Mouse (Mus musculus) limb, embryonic 12.5 days (tissue): ENCODE measurements at regions not wholly inside any gene's neighbourhood (a gene's known extent, or its start where the extent isn't known, plus 50 kb on each side); places are given as distances from the start of the nearest gene placed in this dataset.

Experiments used
- ATAC-seq: fragments of 200-750 bp; cut with Nextera tagmentation; 2 replicates; pipeline ENCODE4 v1.8.0; 2017; ENCODE audit warnings: low read depth, moderate TSS enrichment; ENCODE audit not compliant: insufficient number of reproducible peaks, insufficient read depth, low FRiP score, low TSS enrichment
- H3K27ac ChIP-seq: fragments of 300-500 bp; sonication (generic); 2 replicates; pipeline ENCODE4 v1.5.1; 2016; ENCODE audit warnings: mild to moderate bottlenecking, moderate library complexity
- H3K27me3 ChIP-seq: fragments of 300-500 bp; sonication (generic); 2 replicates; pipeline ENCODE4 v1.6.1; 2016; ENCODE audit warnings: mild to moderate bottlenecking, moderate library complexity
- H3K36me3 ChIP-seq: fragments of 300-500 bp; sonication (generic); 2 replicates; pipeline ENCODE4 v1.6.1; 2016; ENCODE audit warnings: mild to moderate bottlenecking, moderate library complexity
- H3K4me1 ChIP-seq: fragments of 300-500 bp; sonication (generic); replicated peaks from 2 replicates; pipeline ENCODE4 v1.6.1; 2016
- H3K4me2 ChIP-seq: fragments of 300-500 bp; sonication (generic); 2 replicates; pipeline ENCODE4 v1.6.1; 2016; ENCODE audit warnings: mild to moderate bottlenecking, moderate library complexity
- H3K4me3 ChIP-seq: fragments of 300-500 bp; sonication (generic); replicated peaks from 2 replicates; pipeline ENCODE4 v1.5.1; 2016; ENCODE audit warnings: mild to moderate bottlenecking
- H3K9ac ChIP-seq: fragments of 300-500 bp; sonication (generic); replicated peaks from 2 replicates; pipeline ENCODE4 v1.6.1; 2016; ENCODE audit warnings: mild to moderate bottlenecking, moderate library complexity
- H3K9me3 ChIP-seq: fragments of 300-500 bp; sonication (generic); 2 replicates; pipeline ENCODE4 v1.6.1; 2016; ENCODE audit warnings: mild to moderate bottlenecking, moderate library complexity
- WGBS: fragments of 180-500 bp; shearing (Covaris S2); methylation state at CpG from one replicate; pipeline ENCODE4 v1.1.7; 2016; 5-methylcytosine and 5-hydroxymethylcytosine counted together

- Histone ChIP-seq H3K4me1 (peaks cover 24% of the 10 kb centered on the region), H3K27me3 (no peaks in the 10 kb centered on the region; the same call in 1 of the 2 replicates), H3K9me3 (no peaks in the 10 kb centered on the region), H3K4me3 (no peak overlapping the region), H3K36me3 (no peaks in the 10 kb centered on the region), H3K9ac (no peak overlapping the region), H3K27ac (no peak overlapping the region), H3K4me2 (no peak overlapping the region)
- no peak for ATAC-seq
- WGBS = 86% methylated on average over 6 of the region's 6 CpGs
Observed at GRCm38 (mm10) chr1:90406663-90407062, 196.1 kb upstream of the Cops8 start.

GRCm38 (mm10) chr1:90408504-90409215 lies 194.1 kb upstream of the Cops8 start:
- 92% methylated on average over 16 of the region's 16 CpGs for WGBS
- H3K9ac ChIP-seq = no peak overlapping the region
- no peaks in the 10 kb centered on the region; the same call in 1 of the 2 replicates for H3K27me3 ChIP-seq
- H3K27ac ChIP-seq = no peak overlapping the region
- no peaks in the 10 kb centered on the region; the same call in 1 of the 2 replicates for H3K9me3 ChIP-seq
- H3K4me2 ChIP-seq = no peak overlapping the region
- no peaks in the 10 kb centered on the region for H3K36me3 ChIP-seq
- H3K4me1 ChIP-seq = peaks cover 16% of the 10 kb centered on the region
- ATAC-seq = no peak
- no peak overlapping the region for H3K4me3 ChIP-seq

GRCm38 (mm10) chr1:90409236-90409635 lies 193.5 kb upstream of the Cops8 start:
- WGBS = 90% methylated on average over 3 of the region's 3 CpGs

GRCm38 (mm10) chr1:90412511-90413045 lies 190.2 kb upstream of the Cops8 start:
- ATAC-seq = no peak
- no peaks in the 10 kb centered on the region; the same call in 1 of the 2 replicates for H3K27me3 ChIP-seq
- no peak overlapping the region for H3K27ac ChIP-seq
- H3K9me3 ChIP-seq = no peaks in the 10 kb centered on the region; the same call in 1 of the 2 replicates
- H3K36me3 ChIP-seq = no peaks in the 10 kb centered on the region
- H3K9ac ChIP-seq = no peak overlapping the region
- H3K4me1 ChIP-seq = no peaks in the 10 kb centered on the region
- 44% methylated on average over 9 of the region's 9 CpGs for WGBS
- no peak overlapping the region for H3K4me2 ChIP-seq
- no peak overlapping the region for H3K4me3 ChIP-seq

More at GRCm38 (mm10) chr1:90409236-90409635, 193.5 kb upstream of the Cops8 start:
- Histone ChIP-seq H3K4me3 (no peak overlapping the region), H3K9me3 (no peaks in the 10 kb centered on the region; the same call in 1 of the 2 replicates), H3K27ac (no peak overlapping the region), H3K9ac (no peak overlapping the region), H3K27me3 (no peaks in the 10 kb centered on the region; the same call in 1 of the 2 replicates), H3K4me2 (no peak overlapping the region), H3K36me3 (no peaks in the 10 kb centered on the region), H3K4me1 (peaks cover 16% of the 10 kb centered on the region)
- no peak for ATAC-seq

GRCm38 (mm10) chr1:90414751-90415150 lies 188.0 kb upstream of the Cops8 start:
- H3K36me3 ChIP-seq = no peaks in the 10 kb centered on the region
- H3K4me2 ChIP-seq = no peak overlapping the region
- no peaks in the 10 kb centered on the region for H3K4me1 ChIP-seq
- ATAC-seq = no peak
- no peak overlapping the region for H3K27ac ChIP-seq
- H3K9me3 ChIP-seq = no peaks in the 10 kb centered on the region; the same call in 1 of the 2 replicates
- WGBS = 92% methylated on average over 4 of the region's 4 CpGs
- no peaks in the 10 kb centered on the region; the same call in 1 of the 2 replicates for H3K27me3 ChIP-seq
- H3K9ac ChIP-seq = no peak overlapping the region
- no peak overlapping the region for H3K4me3 ChIP-seq

- 51% methylated on average over 13 of the region's 13 CpGs for WGBS
- ATAC-seq = no peak
- H3K4me3 ChIP-seq = no peak overlapping the region
- peaks cover 9% of the 10 kb centered on the region for H3K4me1 ChIP-seq
- no peaks in the 10 kb centered on the region for H3K9me3 ChIP-seq
- no peak overlapping the region for H3K4me2 ChIP-seq
- H3K36me3 ChIP-seq = no peaks in the 10 kb centered on the region
- H3K27ac ChIP-seq = no peak overlapping the region
- no peaks in the 10 kb centered on the region for H3K27me3 ChIP-seq
- no peak overlapping the region for H3K9ac ChIP-seq
Observed at GRCm38 (mm10) chr1:90424066-90424821, 178.5 kb upstream of the Cops8 start.

- H3K4me3 ChIP-seq = no peak overlapping the region
- H3K36me3 ChIP-seq = no peaks in the 10 kb centered on the region
- H3K9me3 ChIP-seq = no peaks in the 10 kb centered on the region
- peaks cover 38% of the 10 kb centered on the region for H3K4me1 ChIP-seq
- no peak overlapping the region for H3K4me2 ChIP-seq
- H3K27ac ChIP-seq = no peak overlapping the region
- ATAC-seq = no peak
- 92% methylated on average over 6 of the region's 6 CpGs for WGBS
- H3K9ac ChIP-seq = no peak overlapping the region
- no peaks in the 10 kb centered on the region for H3K27me3 ChIP-seq
Observed at GRCm38 (mm10) chr1:90428334-90428733, 174.4 kb upstream of the Cops8 start.

- Histone ChIP-seq H3K4me3 (no peak overlapping the region), H3K9me3 (no peaks in the 10 kb centered on the region), H3K27me3 (no peaks in the 10 kb centered on the region), H3K4me2 (no peak overlapping the region), H3K4me1 (peaks cover 43% of the 10 kb centered on the region), H3K9ac (no peak overlapping the region), H3K27ac (no peak overlapping the region), H3K36me3 (no peaks in the 10 kb centered on the region)
- WGBS = 85% methylated on average over 7 of the region's 7 CpGs
- no peak for ATAC-seq
Observed at GRCm38 (mm10) chr1:90428774-90429173, 174.0 kb upstream of the Cops8 start.

- WGBS = 49% methylated on average over 9 of the region's 9 CpGs
Observed at GRCm38 (mm10) chr1:90430480-90430879, 172.3 kb upstream of the Cops8 start.

GRCm38 (mm10) chr1:90431783-90432182 lies 171.0 kb upstream of the Cops8 start:
- no peaks in the 10 kb centered on the region for H3K9me3 ChIP-seq
- H3K4me1 ChIP-seq = peaks cover 52% of the 10 kb centered on the region
- H3K4me3 ChIP-seq = no peak overlapping the region
- H3K27ac ChIP-seq = no peak overlapping the region
- H3K36me3 ChIP-seq = no peaks in the 10 kb centered on the region
- 68% methylated on average over 6 of the region's 6 CpGs for WGBS
- no peaks in the 10 kb centered on the region for H3K27me3 ChIP-seq
- no peak overlapping the region for H3K9ac ChIP-seq
- no peak for ATAC-seq
- H3K4me2 ChIP-seq = no peak overlapping the region

More at GRCm38 (mm10) chr1:90430480-90430879, 172.3 kb upstream of the Cops8 start:
- Histone ChIP-seq H3K9ac (no peak overlapping the region), H3K4me2 (no peak overlapping the region), H3K27me3 (no peaks in the 10 kb centered on the region), H3K36me3 (no peaks in the 10 kb centered on the region), H3K27ac (0 out of 2 replicates have a peak overlapping the region, but pooled peaks have one; percentile 2), H3K9me3 (no peaks in the 10 kb centered on the region), H3K4me3 (no peak overlapping the region), H3K4me1 (peaks cover 51% of the 10 kb centered on the region)
- no peak for ATAC-seq

- no peak for ATAC-seq
- H3K4me1 ChIP-seq = peaks cover 55% of the 10 kb centered on the region
- 0 out of 2 replicates have a peak overlapping the region, but pooled peaks have one; percentile 10 for H3K4me2 ChIP-seq
- peak overlapping the region; percentile 85 for H3K27ac ChIP-seq
- H3K36me3 ChIP-seq = no peaks in the 10 kb centered on the region
- no peaks in the 10 kb centered on the region for H3K27me3 ChIP-seq
- WGBS = 18% methylated on average over 5 of the region's 5 CpGs
- no peaks in the 10 kb centered on the region for H3K9me3 ChIP-seq
- H3K9ac ChIP-seq = no peak overlapping the region
- H3K4me3 ChIP-seq = no peak overlapping the region
Observed at GRCm38 (mm10) chr1:90433911-90434310, 168.9 kb upstream of the Cops8 start.
